Mouse (Mus musculus) E14TG2a.4 (cell line): ENCODE results near the gene Hsd3b2.
A peak's percentile ranks its signal among the peaks of the same experiment; 100 is the strongest.

ENCODE experiments used
- CTCF ChIP-seq: conservative IDR thresholded peaks from 2 replicates; pipeline ENCODE4 v1.5.1; 2014; ENCODE audit warnings: low read length
- NANOG ChIP-seq: IDR thresholded peaks from 2 replicates; pipeline ENCODE4 v1.6.1; 2014; ENCODE audit warnings: borderline replicate concordance, low read length, mixed read lengths
- POU5F1 ChIP-seq: IDR thresholded peaks from 2 replicates; pipeline ENCODE4 v1.6.1; 2014; ENCODE audit warnings: low read length, borderline replicate concordance

DNA sequence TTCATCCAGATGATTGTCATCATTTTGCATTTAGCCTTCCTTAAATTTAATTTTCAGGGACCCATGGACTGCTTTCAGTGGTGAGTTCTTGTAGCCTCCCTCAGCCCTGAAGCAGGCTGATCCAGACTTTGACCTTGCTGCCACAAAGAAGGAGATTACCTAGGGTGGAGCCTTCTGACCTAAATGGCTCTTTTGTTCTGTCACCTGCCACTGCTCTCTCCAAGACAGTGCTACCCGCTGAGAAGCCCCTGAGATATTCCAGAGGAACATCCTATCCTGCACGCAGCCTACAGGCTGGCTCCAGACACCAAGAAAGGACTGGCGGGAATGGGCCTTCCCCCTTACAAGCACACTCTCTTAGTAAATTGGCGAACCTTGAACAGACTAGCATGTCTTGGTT, 10.0 kb upstream of the Hsd3b2 start:
- TF ChIP-seq CTCF, result no peak
- TF ChIP-seq NANOG, result peak; percentile 47; the same call in 1 of the 2 replicates
- TF ChIP-seq POU5F1, result no peak
